Mouse (Mus musculus): ENCODE measurements around the gene Hoxa11. TPM values are rescaled to one million over a fixed set of nuclear protein-coding genes. Genes with fewer than 3 reads are reported as not detected.
A peak's percentile ranks its signal among the peaks of the same experiment; 100 is the strongest.

The Hoxa11 gene
- polyA plus RNA-seq, 1 experiment = not detected

GRCm38 (mm10) chr6:52249826-52250225, 4.2 kb upstream of the Hoxa11 start:
- H3K4me1 ChIP-seq (ENCODE audit: control insufficient read depth, insufficient read depth, low read length) = no peaks in the 10 kb centered on the region
- TF ChIP-seq CTCF (IDR thresholded peaks at IDR 0.05; ENCODE audit: borderline replicate concordance, insufficient read depth, low read depth, low read length) (no peak), POLR2A (IDR thresholded peaks at IDR 0.05; ENCODE audit: borderline replicate concordance, insufficient read depth, low read length) (no peak)
- DNase-seq = peak in 1 of 2 experiments; percentile 1
- no peak overlapping the region for H3K4me3 ChIP-seq (replicated peaks; ENCODE audit: insufficient read depth, low read depth, low read length)
- peaks cover 17% of the 10 kb centered on the region; the same call in 1 of the 2 replicates for H3K27me3 ChIP-seq (ENCODE audit: control insufficient read depth, insufficient read depth, low read length)
- 8% methylated on average over 4 of the region's 4 CpGs for WGBS
- H3K27ac ChIP-seq (ENCODE audit: insufficient read depth, low read length) = no peak overlapping the region

- no peak for TF ChIP-seq CTCF (IDR thresholded peaks at IDR 0.05; ENCODE audit: borderline replicate concordance, insufficient read depth, low read depth, low read length)
- no peak for TF ChIP-seq POLR2A (IDR thresholded peaks at IDR 0.05; ENCODE audit: borderline replicate concordance, insufficient read depth, low read length)
- H3K27ac ChIP-seq (ENCODE audit: insufficient read depth, low read length) = no peak overlapping the region
- no peak overlapping the region for H3K4me3 ChIP-seq (replicated peaks; ENCODE audit: insufficient read depth, low read depth, low read length)
- under 1% methylated on average over 16 of the region's 16 CpGs for WGBS
- H3K4me1 ChIP-seq (ENCODE audit: control insufficient read depth, insufficient read depth, low read length) = no peaks in the 10 kb centered on the region
- H3K27me3 ChIP-seq (ENCODE audit: control insufficient read depth, insufficient read depth, low read length) = peaks cover 20% of the 10 kb centered on the region; the same call in 1 of the 2 replicates
- DNase-seq = no peak
Observed at GRCm38 (mm10) chr6:52249415-52249738, 3.8 kb upstream of the Hoxa11 start.

GRCm38 (mm10) chr6:52248638-52249414, 3.2 kb upstream of the Hoxa11 start:
- 3% methylated on average over 27 of the region's 27 CpGs for WGBS
- H3K27me3 ChIP-seq (ENCODE audit: control insufficient read depth, insufficient read depth, low read length) = peaks cover 16% of the 10 kb centered on the region; the same call in 1 of the 2 replicates
- DNase-seq = peak in 1 of 2 experiments; percentile 9

GRCm38 (mm10) chr6:52247766-52248637, 2.4 kb upstream of the Hoxa11 start:
- H3K27me3 ChIP-seq (ENCODE audit: control insufficient read depth, insufficient read depth, low read length) = peaks cover 17% of the 10 kb centered on the region; the same call in 1 of the 2 replicates
- no peak for DNase-seq
- WGBS = 4% methylated on average over 23 of the region's 23 CpGs
- H3K4me1 ChIP-seq (ENCODE audit: control insufficient read depth, insufficient read depth, low read length) = no peaks in the 10 kb centered on the region
- TF ChIP-seq CTCF (IDR thresholded peaks at IDR 0.05; ENCODE audit: borderline replicate concordance, insufficient read depth, low read depth, low read length) = no peak
- TF ChIP-seq POLR2A (IDR thresholded peaks at IDR 0.05; ENCODE audit: borderline replicate concordance, insufficient read depth, low read length) = no peak
- no peak overlapping the region for H3K27ac ChIP-seq (ENCODE audit: insufficient read depth, low read length)
- H3K4me3 ChIP-seq (replicated peaks; ENCODE audit: insufficient read depth, low read depth, low read length) = no peak overlapping the region

More at GRCm38 (mm10) chr6:52248638-52249414, 3.2 kb upstream of the Hoxa11 start:
- no peak overlapping the region for H3K27ac ChIP-seq (ENCODE audit: insufficient read depth, low read length)
- TF ChIP-seq CTCF (IDR thresholded peaks at IDR 0.05; ENCODE audit: borderline replicate concordance, insufficient read depth, low read depth, low read length) = no peak
- TF ChIP-seq POLR2A (IDR thresholded peaks at IDR 0.05; ENCODE audit: borderline replicate concordance, insufficient read depth, low read length) = no peak
- H3K4me3 ChIP-seq (replicated peaks; ENCODE audit: insufficient read depth, low read depth, low read length) = no peak overlapping the region
- no peaks in the 10 kb centered on the region for H3K4me1 ChIP-seq (ENCODE audit: control insufficient read depth, insufficient read depth, low read length)

GRCm38 (mm10) chr6:52246916-52247315, 1.3 kb upstream of the Hoxa11 start:
- DNase-seq = peak in 1 of 2 experiments; percentile 9
- WGBS = 5% methylated on average over 3 of the region's 3 CpGs
- Histone ChIP-seq H3K4me1 (ENCODE audit: control insufficient read depth, insufficient read depth, low read length) (no peaks in the 10 kb centered on the region), H3K27me3 (ENCODE audit: control insufficient read depth, insufficient read depth, low read length) (peaks cover 20% of the 10 kb centered on the region; the same call in 1 of the 2 replicates), H3K27ac (ENCODE audit: insufficient read depth, low read length) (no peak overlapping the region), H3K4me3 (replicated peaks; ENCODE audit: insufficient read depth, low read depth, low read length) (no peak overlapping the region)
- TF ChIP-seq POLR2A (IDR thresholded peaks at IDR 0.05; ENCODE audit: borderline replicate concordance, insufficient read depth, low read length) (no peak), CTCF (IDR thresholded peaks at IDR 0.05; ENCODE audit: borderline replicate concordance, insufficient read depth, low read depth, low read length) (no peak)

- DNase-seq = peak in 1 of 2 experiments; percentile 14
- Histone ChIP-seq H3K4me3 (replicated peaks; ENCODE audit: insufficient read depth, low read depth, low read length) (no peak overlapping the region), H3K27ac (ENCODE audit: insufficient read depth, low read length) (no peak overlapping the region), H3K4me1 (ENCODE audit: control insufficient read depth, insufficient read depth, low read length) (no peaks in the 10 kb centered on the region), H3K27me3 (ENCODE audit: control insufficient read depth, insufficient read depth, low read length) (peaks cover 20% of the 10 kb centered on the region; the same call in 1 of the 2 replicates)
- WGBS = under 1% methylated on average over 26 of the region's 26 CpGs
- TF ChIP-seq POLR2A (IDR thresholded peaks at IDR 0.05; ENCODE audit: borderline replicate concordance, insufficient read depth, low read length) (no peak), CTCF (IDR thresholded peaks at IDR 0.05; ENCODE audit: borderline replicate concordance, insufficient read depth, low read depth, low read length) (no peak)
Observed at GRCm38 (mm10) chr6:52246403-52246803, 793 bp upstream of the Hoxa11 start.

- H3K27ac ChIP-seq (ENCODE audit: insufficient read depth, low read length) = no peak overlapping the region
- no peaks in the 10 kb centered on the region for H3K4me1 ChIP-seq (ENCODE audit: control insufficient read depth, insufficient read depth, low read length)
- no peak for TF ChIP-seq POLR2A (IDR thresholded peaks at IDR 0.05; ENCODE audit: borderline replicate concordance, insufficient read depth, low read length)
- TF ChIP-seq CTCF (IDR thresholded peaks at IDR 0.05; ENCODE audit: borderline replicate concordance, insufficient read depth, low read depth, low read length) = no peak
- peaks cover 23% of the 10 kb centered on the region; the same call in 1 of the 2 replicates for H3K27me3 ChIP-seq (ENCODE audit: control insufficient read depth, insufficient read depth, low read length)
- no peak overlapping the region for H3K4me3 ChIP-seq (replicated peaks; ENCODE audit: insufficient read depth, low read depth, low read length)
- peak in 1 of 2 experiments; percentile 13 for DNase-seq
- WGBS = 2% methylated on average over 71 of the region's 71 CpGs
Observed at GRCm38 (mm10) chr6:52245040-52245756, 412 bp downstream of the Hoxa11 start.

Data from cerebellum, adult 2 months (tissue).